25 mouse cellular contexts compared by ENCODE assay signal in the genomic region with DNA sequence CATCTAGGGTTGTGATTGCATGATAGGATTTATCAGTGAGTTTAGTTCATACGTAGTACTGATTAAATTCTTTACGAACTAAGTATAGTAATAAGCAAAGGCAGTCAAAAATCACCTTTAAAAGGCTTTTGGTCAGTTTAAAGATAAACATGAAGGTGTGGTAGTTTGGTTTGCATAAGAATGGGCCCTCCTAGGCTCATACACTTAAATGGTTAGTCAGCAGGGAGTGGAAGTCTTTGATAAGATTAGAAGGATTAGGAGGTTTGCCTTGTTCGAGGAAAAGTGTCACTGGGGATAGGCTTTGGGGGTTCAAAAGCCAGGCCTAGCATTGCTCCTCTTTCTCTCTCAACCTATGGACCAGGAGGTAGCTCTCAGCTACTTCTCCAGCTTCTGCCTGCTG.
"Had no signal": no experiment of that assay in that cellular context is flagged by ENCODE, and none has a peak within 500 bp of the region (broad histone marks: within the 10 kb centered on the region; RNA-seq: fewer than 3 reads in every experiment).

No protein-coding gene starts in this region.

- H3K4me2 ChIP-seq: heart, embryonic 12.5 days; hindbrain, embryonic 12.5 days; hindbrain, embryonic 14.5 days; intestine, embryonic 15.5 days; limb, embryonic 13.5 days; limb, embryonic 15.5 days; liver, embryonic 12.5 days had no signal

- H3K4me1 ChIP-seq: heart, embryonic 10.5 days; heart, embryonic 12.5 days; hindbrain, embryonic 10.5 days; hindbrain, embryonic 12.5 days; intestine, embryonic 15.5 days; limb, embryonic 13.5 days; limb, embryonic 15.5 days; liver, embryonic 12.5 days had no signal

- H3K9me3 ChIP-seq: heart, embryonic 10.5 days; heart, embryonic 12.5 days; hindbrain, embryonic 10.5 days; hindbrain, embryonic 12.5 days; intestine, embryonic 15.5 days; limb, embryonic 13.5 days; limb, embryonic 15.5 days had no signal

- H3K27ac ChIP-seq: heart, embryonic 10.5 days; hindbrain, embryonic 10.5 days; hindbrain, embryonic 12.5 days; hindbrain, embryonic 14.5 days; intestine, embryonic 15.5 days; limb, embryonic 13.5 days; limb, embryonic 15.5 days; liver, embryonic 12.5 days had no signal

- H3K36me3 ChIP-seq: heart, embryonic 10.5 days; heart, embryonic 12.5 days; hindbrain, embryonic 10.5 days; hindbrain, embryonic 12.5 days; intestine, embryonic 15.5 days; limb, embryonic 13.5 days; limb, embryonic 15.5 days; liver, embryonic 12.5 days had no signal

- H3K27me3 ChIP-seq: heart, embryonic 12.5 days; hindbrain, embryonic 12.5 days; intestine, embryonic 15.5 days; limb, embryonic 13.5 days; limb, embryonic 15.5 days; liver, embryonic 12.5 days had no signal

- H3K9ac ChIP-seq: heart, embryonic 12.5 days; hindbrain, embryonic 12.5 days; hindbrain, embryonic 14.5 days; intestine, embryonic 15.5 days; limb, embryonic 13.5 days; limb, embryonic 15.5 days; liver, embryonic 12.5 days had no signal

- H3K4me3 ChIP-seq: heart, embryonic 10.5 days; heart, embryonic 12.5 days; hindbrain, embryonic 10.5 days; hindbrain, embryonic 12.5 days; intestine, embryonic 15.5 days; limb, embryonic 13.5 days; limb, embryonic 15.5 days; liver, embryonic 12.5 days had no signal

- DNase-seq: gastrocnemius, postnatal 14 days; gastrocnemius, postnatal 36 days; heart, adult 11 months; heart, postnatal 10 days; heart, postnatal 4 days; kidney, adult 18-20 months; kidney, adult 8-10 months; kidney, postnatal 10 days; kidney, postnatal 25 days; kidney, postnatal 4 days; layer of hippocampus, adult 9-11 months; layer of hippocampus, postnatal 36 days; left cerebral cortex, postnatal 4 days had no signal

- ATAC-seq: hindbrain, embryonic 16.5 days; inflammation-experienced regulatory T-cells, adult 6 months; intestine, embryonic 15.5 days; intestine, postnatal 0 days; liver, embryonic 12.5 days had no signal
